Mouse (Mus musculus) limb, embryonic 12.5 days (tissue): ENCODE data around the gene Adamtsl1. TPM values are rescaled to one million over a fixed set of nuclear protein-coding genes. Genes with fewer than 3 reads are reported as not detected.

Experiments
- ATAC-seq: fragments of 200-750 bp; cut with Nextera tagmentation; 2 replicates; pipeline ENCODE4 v1.8.0; 2017; ENCODE audit warnings: low read depth, moderate TSS enrichment; ENCODE audit not compliant: insufficient number of reproducible peaks, insufficient read depth, low FRiP score, low TSS enrichment
- H3K27ac ChIP-seq: fragments of 300-500 bp; sonication (generic); 2 replicates; pipeline ENCODE4 v1.5.1; 2016; ENCODE audit warnings: mild to moderate bottlenecking, moderate library complexity
- H3K27me3 ChIP-seq: fragments of 300-500 bp; sonication (generic); 2 replicates; pipeline ENCODE4 v1.6.1; 2016; ENCODE audit warnings: mild to moderate bottlenecking, moderate library complexity
- H3K36me3 ChIP-seq: fragments of 300-500 bp; sonication (generic); 2 replicates; pipeline ENCODE4 v1.6.1; 2016; ENCODE audit warnings: mild to moderate bottlenecking, moderate library complexity
- H3K4me1 ChIP-seq: fragments of 300-500 bp; sonication (generic); replicated peaks from 2 replicates; pipeline ENCODE4 v1.6.1; 2016
- H3K4me2 ChIP-seq: fragments of 300-500 bp; sonication (generic); 2 replicates; pipeline ENCODE4 v1.6.1; 2016; ENCODE audit warnings: mild to moderate bottlenecking, moderate library complexity
- H3K4me3 ChIP-seq: fragments of 300-500 bp; sonication (generic); replicated peaks from 2 replicates; pipeline ENCODE4 v1.5.1; 2016; ENCODE audit warnings: mild to moderate bottlenecking
- H3K9ac ChIP-seq: fragments of 300-500 bp; sonication (generic); replicated peaks from 2 replicates; pipeline ENCODE4 v1.6.1; 2016; ENCODE audit warnings: mild to moderate bottlenecking, moderate library complexity
- H3K9me3 ChIP-seq: fragments of 300-500 bp; sonication (generic); 2 replicates; pipeline ENCODE4 v1.6.1; 2016; ENCODE audit warnings: mild to moderate bottlenecking, moderate library complexity
- WGBS: fragments of 180-500 bp; shearing (Covaris S2); methylation state at CpG from one replicate; pipeline ENCODE4 v1.1.7; 2016; 5-methylcytosine and 5-hydroxymethylcytosine counted together
- polyA plus RNA-seq: library from polyadenylated mRNA; unstranded; fragments of >200 nt; fragmentation: Nextera tagmentation; extraction: Ambion mirVana; gene quantifications from 2 replicates; pipeline ENCODE4 v1.2.1, GENCODE M21; 2016

The Adamtsl1 gene
- polyA plus RNA-seq, 1 experiment from 2014 or later, result 29.2 TPM

GRCm38 (mm10) chr4:86315122-86315521 is 801.1 kb downstream of the Adamtsl1 start:
- ATAC-seq, result no peak
- H3K4me1 ChIP-seq, result 0 out of 2 replicates have a peak, but pooled peaks cover 5% of the 10 kb centered on the region
- H3K27me3 ChIP-seq, result no peaks in the 10 kb centered on the region
- no peak overlapping the region for H3K27ac ChIP-seq
- H3K4me2 ChIP-seq, result no peak overlapping the region
- no peak overlapping the region for H3K4me3 ChIP-seq
- H3K9me3 ChIP-seq, result no peaks in the 10 kb centered on the region
- H3K36me3 ChIP-seq, result no peaks in the 10 kb centered on the region
- WGBS, result 48% methylated on average over 4 of the region's 4 CpGs
- no peak overlapping the region for H3K9ac ChIP-seq

- H3K27me3 ChIP-seq, result no peaks in the 10 kb centered on the region
- no peaks in the 10 kb centered on the region for H3K36me3 ChIP-seq
- H3K4me1 ChIP-seq, result peaks cover 3% of the 10 kb centered on the region; the same call in 1 of the 2 replicates
- no peaks in the 10 kb centered on the region for H3K9me3 ChIP-seq
- no peak overlapping the region for H3K4me2 ChIP-seq
- 78% methylated on average over 3 of the region's 3 CpGs for WGBS
- ATAC-seq, result no peak
- no peak overlapping the region for H3K9ac ChIP-seq
- no peak overlapping the region for H3K4me3 ChIP-seq
- no peak overlapping the region for H3K27ac ChIP-seq
These were observed 804.1 kb downstream of the Adamtsl1 start for GRCm38 (mm10) chr4:86317916-86318542.

GRCm38 (mm10) chr4:86325411-86325810 is 811.4 kb downstream of the Adamtsl1 start:
- Histone ChIP-seq H3K9me3 (no peaks in the 10 kb centered on the region), H3K4me2 (no peak overlapping the region), H3K9ac (no peak overlapping the region), H3K4me1 (peaks cover 27% of the 10 kb centered on the region), H3K27me3 (no peaks in the 10 kb centered on the region), H3K27ac (no peak overlapping the region), H3K36me3 (no peaks in the 10 kb centered on the region), H3K4me3 (no peak overlapping the region)
- WGBS, result 84% methylated on average over 2 of the region's 2 CpGs
- ATAC-seq, result no peak

GRCm38 (mm10) chr4:86326003-86326402 is 812.0 kb downstream of the Adamtsl1 start:
- WGBS, result 76% methylated on average over 5 of the region's 5 CpGs
- Histone ChIP-seq H3K4me1 (peaks cover 27% of the 10 kb centered on the region), H3K27me3 (no peaks in the 10 kb centered on the region), H3K4me2 (no peak overlapping the region), H3K9ac (no peak overlapping the region), H3K4me3 (no peak overlapping the region), H3K9me3 (no peaks in the 10 kb centered on the region), H3K36me3 (no peaks in the 10 kb centered on the region), H3K27ac (no peak overlapping the region)
- ATAC-seq, result no peak

- H3K4me2 ChIP-seq, result no peak overlapping the region
- H3K9me3 ChIP-seq, result no peaks in the 10 kb centered on the region
- H3K4me3 ChIP-seq, result no peak overlapping the region
- H3K4me1 ChIP-seq, result peaks cover 27% of the 10 kb centered on the region
- WGBS, result 75% methylated on average over 8 of the region's 8 CpGs
- no peak overlapping the region for H3K27ac ChIP-seq
- H3K9ac ChIP-seq, result no peak overlapping the region
- H3K27me3 ChIP-seq, result no peaks in the 10 kb centered on the region
- no peak for ATAC-seq
- no peaks in the 10 kb centered on the region for H3K36me3 ChIP-seq
These were observed 812.7 kb downstream of the Adamtsl1 start for GRCm38 (mm10) chr4:86326638-86327037.

- Histone ChIP-seq H3K4me3 (no peak overlapping the region), H3K9ac (no peak overlapping the region), H3K9me3 (no peaks in the 10 kb centered on the region), H3K4me1 (peaks cover 18% of the 10 kb centered on the region), H3K27ac (no peak overlapping the region), H3K4me2 (no peak overlapping the region), H3K27me3 (no peaks in the 10 kb centered on the region), H3K36me3 (no peaks in the 10 kb centered on the region)
- WGBS, result 91% methylated on average over 1 of the region's 1 CpGs
- ATAC-seq, result no peak
These were observed 815.5 kb downstream of the Adamtsl1 start for GRCm38 (mm10) chr4:86329481-86329880.

GRCm38 (mm10) chr4:86335861-86336415 is 822.0 kb downstream of the Adamtsl1 start:
- Histone ChIP-seq H3K27me3 (no peaks in the 10 kb centered on the region), H3K4me3 (no peak overlapping the region), H3K4me1 (peaks cover 23% of the 10 kb centered on the region), H3K9ac (no peak overlapping the region), H3K4me2 (no peak overlapping the region), H3K27ac (peak overlapping the region; percentile 32; the same call in 1 of the 2 replicates), H3K9me3 (no peaks in the 10 kb centered on the region), H3K36me3 (no peaks in the 10 kb centered on the region)
- WGBS, result 33% methylated on average over 10 of the region's 10 CpGs
- no peak for ATAC-seq

- Histone ChIP-seq H3K9ac (no peak overlapping the region), H3K36me3 (peaks cover 4% of the 10 kb centered on the region), H3K27me3 (no peaks in the 10 kb centered on the region), H3K9me3 (no peaks in the 10 kb centered on the region), H3K27ac (no peak overlapping the region), H3K4me3 (no peak overlapping the region), H3K4me2 (no peak overlapping the region), H3K4me1 (peaks cover 32% of the 10 kb centered on the region)
- ATAC-seq, result no peak
- 77% methylated on average over 6 of the region's 6 CpGs for WGBS
These were observed 823.3 kb downstream of the Adamtsl1 start for GRCm38 (mm10) chr4:86337216-86337765.

- Histone ChIP-seq H3K27ac (no peak overlapping the region), H3K27me3 (no peaks in the 10 kb centered on the region; the same call in 1 of the 2 replicates), H3K9ac (no peak overlapping the region), H3K4me1 (no peaks in the 10 kb centered on the region), H3K9me3 (no peaks in the 10 kb centered on the region), H3K4me2 (no peak overlapping the region), H3K4me3 (no peak overlapping the region), H3K36me3 (no peaks in the 10 kb centered on the region)
- WGBS, result 89% methylated on average over 4 of the region's 4 CpGs
- ATAC-seq, result no peak
These were observed 835.4 kb downstream of the Adamtsl1 start for GRCm38 (mm10) chr4:86349341-86349740.

- no peak overlapping the region for H3K9ac ChIP-seq
- H3K4me2 ChIP-seq, result no peak overlapping the region
- H3K27ac ChIP-seq, result no peak overlapping the region
- no peaks in the 10 kb centered on the region for H3K36me3 ChIP-seq
- WGBS, result 73% methylated on average over 4 of the region's 4 CpGs
- no peak for ATAC-seq
- no peaks in the 10 kb centered on the region for H3K27me3 ChIP-seq
- H3K9me3 ChIP-seq, result no peaks in the 10 kb centered on the region
- no peak overlapping the region for H3K4me3 ChIP-seq
- H3K4me1 ChIP-seq, result no peaks in the 10 kb centered on the region; the same call in 1 of the 2 replicates
These were observed 838.1 kb downstream of the Adamtsl1 start for GRCm38 (mm10) chr4:86352121-86352520.

GRCm38 (mm10) chr4:86353550-86353949 is 839.6 kb downstream of the Adamtsl1 start:
- 87% methylated on average over 4 of the region's 4 CpGs for WGBS
- H3K27ac ChIP-seq, result no peak overlapping the region
- H3K27me3 ChIP-seq, result no peaks in the 10 kb centered on the region
- H3K4me2 ChIP-seq, result no peak overlapping the region
- H3K36me3 ChIP-seq, result no peaks in the 10 kb centered on the region
- H3K4me1 ChIP-seq, result no peaks in the 10 kb centered on the region; the same call in 1 of the 2 replicates
- no peaks in the 10 kb centered on the region for H3K9me3 ChIP-seq
- no peak overlapping the region for H3K9ac ChIP-seq
- ATAC-seq, result no peak
- H3K4me3 ChIP-seq, result no peak overlapping the region
